Mouse (Mus musculus): ENCODE measurements around the gene Lrrk1. TPM values are rescaled to one million over a fixed set of nuclear protein-coding genes. Genes with fewer than 3 reads are reported as not detected.

The Lrrk1 gene
- polyA plus RNA-seq, 1 experiment: 9.8 TPM

DNA sequence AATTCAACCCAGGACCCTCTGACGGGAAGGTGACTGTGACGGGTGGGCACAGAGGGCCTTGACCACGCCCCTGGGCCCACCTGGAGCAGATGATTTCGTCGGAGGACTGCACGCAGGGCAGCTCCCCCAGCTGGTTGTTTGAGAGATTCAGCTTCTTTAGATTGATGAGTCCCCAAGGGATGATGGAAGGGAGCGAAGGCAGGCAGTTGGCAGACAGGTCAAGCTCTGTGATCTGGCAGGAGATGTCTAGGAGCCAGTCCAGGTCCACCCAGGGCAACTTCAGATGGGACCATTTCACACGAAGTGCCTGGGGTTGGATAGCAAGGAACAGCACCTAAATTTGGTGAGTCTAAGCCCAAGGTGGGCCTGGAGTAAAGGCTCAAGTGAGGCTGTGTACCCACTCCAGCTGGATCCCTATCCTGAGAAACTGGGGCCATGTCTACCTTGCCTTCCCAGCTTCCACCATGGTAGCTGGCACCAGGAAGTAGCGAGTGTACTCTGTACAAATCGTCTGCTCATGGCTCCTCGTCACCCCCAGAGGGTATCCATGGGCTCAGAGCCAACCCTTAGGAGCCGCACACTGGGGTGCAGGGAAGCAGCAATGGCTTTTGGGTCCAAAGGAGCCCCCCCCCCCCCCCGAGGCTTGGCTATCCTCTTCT, 79.4 kb downstream of the Lrrk1 start:
- H3K36me3 ChIP-seq (replicated peaks; ENCODE audit: low read length): peaks cover 82% of the 10 kb centered on the region
- peaks cover 73% of the 10 kb centered on the region for H3K4me1 ChIP-seq
- peak overlapping the region; percentile 2 for H3K4me3 ChIP-seq (replicated peaks)

GRCm38 (mm10) chr7:66307791-66308190, 80.4 kb downstream of the Lrrk1 start:
- H3K9me3 ChIP-seq: no peaks in the 10 kb centered on the region
- peaks cover 76% of the 10 kb centered on the region for H3K4me1 ChIP-seq
- peaks cover 83% of the 10 kb centered on the region for H3K36me3 ChIP-seq (replicated peaks; ENCODE audit: low read length)
- no peak for TF ChIP-seq FLI1 (IDR thresholded peaks at IDR 0.05; ENCODE audit: low read length)
- TF ChIP-seq GATA1 (IDR thresholded peaks at IDR 0.05; ENCODE audit: borderline replicate concordance, low read length): no peak
- no peaks in the 10 kb centered on the region for H3K27me3 ChIP-seq (replicated peaks)
- no peak overlapping the region for H3K4me3 ChIP-seq (replicated peaks)

More for the DNA sequence above, 79.4 kb downstream of the Lrrk1 start:
- TF ChIP-seq GATA1 (IDR thresholded peaks at IDR 0.05; ENCODE audit: borderline replicate concordance, low read length): no peak
- TF ChIP-seq FLI1 (IDR thresholded peaks at IDR 0.05; ENCODE audit: low read length): no peak
- H3K27me3 ChIP-seq (replicated peaks): no peaks in the 10 kb centered on the region
- H3K9me3 ChIP-seq: no peaks in the 10 kb centered on the region

DNA sequence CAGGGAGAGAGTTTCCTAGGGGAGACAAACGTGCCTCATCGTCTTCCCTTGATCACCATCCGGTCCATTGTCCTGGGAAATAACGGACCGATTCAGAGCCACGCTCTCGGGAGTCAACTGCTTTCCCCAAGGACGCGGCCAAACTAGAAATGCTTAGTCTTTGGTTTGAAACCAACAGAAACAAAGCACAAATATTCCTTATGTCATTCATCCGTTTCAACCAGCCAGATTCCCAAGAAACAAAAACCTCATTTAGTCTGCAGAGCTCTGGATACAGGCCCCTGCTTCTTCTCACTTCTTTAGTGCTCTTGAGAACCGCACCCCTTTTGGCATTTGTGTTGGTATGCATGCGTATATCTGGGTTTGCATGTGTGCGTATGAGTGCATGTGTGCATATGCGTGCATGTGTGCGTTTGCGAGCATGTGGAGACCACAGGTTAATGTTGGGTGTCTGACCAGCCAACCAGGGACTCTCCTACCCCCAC, 82.4 kb downstream of the Lrrk1 start:
- no peak for TF ChIP-seq FLI1 (IDR thresholded peaks at IDR 0.05; ENCODE audit: low read length)
- TF ChIP-seq GATA1 (IDR thresholded peaks at IDR 0.05; ENCODE audit: borderline replicate concordance, low read length): no peak
- Histone ChIP-seq H3K4me3 (replicated peaks) (no peak overlapping the region), H3K9me3 (no peaks in the 10 kb centered on the region), H3K36me3 (replicated peaks; ENCODE audit: low read length) (peaks cover 86% of the 10 kb centered on the region), H3K4me1 (peaks cover 65% of the 10 kb centered on the region), H3K27me3 (replicated peaks) (no peaks in the 10 kb centered on the region)

DNA sequence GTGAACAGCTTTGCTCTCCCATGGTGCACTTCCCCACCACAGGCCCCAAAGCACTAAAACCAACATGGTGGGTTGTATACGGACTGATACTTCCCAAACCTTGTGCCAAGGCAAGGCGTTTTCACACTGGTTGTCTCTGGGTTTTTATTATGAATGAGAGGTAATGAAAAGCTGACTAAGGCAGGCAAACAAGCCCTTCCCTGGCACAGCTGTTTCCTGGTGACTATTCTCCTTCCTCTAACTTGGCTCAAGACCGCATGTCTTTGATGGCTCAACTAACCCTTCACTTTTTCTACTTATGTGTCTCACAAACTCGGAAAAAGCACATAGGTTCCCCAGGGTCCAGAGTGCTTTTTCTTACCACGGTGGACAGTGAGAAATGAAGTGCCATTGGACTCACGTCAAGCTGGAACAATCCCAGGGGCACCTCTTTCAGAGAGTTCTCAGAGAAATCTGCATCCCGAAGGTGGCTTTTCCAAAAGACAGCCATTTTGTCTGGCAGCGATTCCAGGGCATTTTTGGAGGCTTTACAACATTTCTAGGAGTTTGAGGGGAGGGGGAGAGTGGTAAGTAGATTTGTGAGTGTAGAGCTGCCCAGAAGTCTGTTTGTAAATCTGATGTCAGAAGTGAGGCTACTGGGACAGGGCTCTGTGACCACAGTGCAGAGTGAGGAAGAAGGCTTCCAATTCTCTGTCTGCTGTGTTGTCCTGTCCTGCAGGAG, 83.0 kb downstream of the Lrrk1 start:
- Histone ChIP-seq H3K4me3 (replicated peaks) (no peak overlapping the region), H3K4me1 (peaks cover 59% of the 10 kb centered on the region), H3K36me3 (replicated peaks; ENCODE audit: low read length) (peaks cover 85% of the 10 kb centered on the region), H3K27me3 (replicated peaks) (no peaks in the 10 kb centered on the region), H3K9me3 (no peaks in the 10 kb centered on the region)
- no peak for TF ChIP-seq FLI1 (IDR thresholded peaks at IDR 0.05; ENCODE audit: low read length)
- no peak for TF ChIP-seq GATA1 (IDR thresholded peaks at IDR 0.05; ENCODE audit: borderline replicate concordance, low read length)

DNA sequence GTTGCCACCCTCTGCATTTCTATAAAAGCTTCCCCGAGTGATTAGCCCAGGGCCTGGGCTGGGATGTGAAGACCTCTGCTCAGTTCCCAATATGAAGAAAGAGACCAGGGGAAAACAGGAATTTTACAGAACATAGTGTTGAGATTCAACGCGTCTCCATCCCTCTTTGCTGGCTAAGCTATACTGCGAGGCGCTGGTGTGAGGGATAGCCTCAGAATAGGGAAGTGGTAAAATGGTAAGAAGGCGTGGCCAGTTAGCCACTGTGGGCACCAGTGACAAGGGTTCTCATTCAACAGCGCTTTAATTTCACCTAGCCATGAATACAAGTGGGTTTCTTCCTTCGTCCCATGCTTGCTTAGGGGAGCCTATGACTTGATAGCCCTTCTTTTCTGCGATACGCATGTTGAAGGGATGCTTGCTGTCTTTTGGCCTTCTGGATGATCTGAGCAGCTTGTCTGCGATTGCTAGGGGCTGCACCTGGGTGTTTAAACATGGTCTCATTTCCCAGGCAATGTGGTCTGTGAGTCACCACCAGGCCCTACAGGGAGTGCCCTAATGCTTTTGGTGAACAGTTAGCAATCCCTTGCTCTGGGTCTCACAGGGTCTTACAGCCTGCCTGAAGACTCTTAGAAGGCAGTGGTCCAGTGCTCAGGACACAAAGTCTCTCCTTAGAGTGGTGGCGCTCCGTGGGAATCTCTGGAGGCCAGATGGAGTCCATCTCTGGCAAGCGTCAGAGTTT, 84.1 kb downstream of the Lrrk1 start:
- Histone ChIP-seq H3K4me1 (peaks cover 49% of the 10 kb centered on the region), H3K4me3 (replicated peaks) (no peak overlapping the region), H3K27me3 (replicated peaks) (no peaks in the 10 kb centered on the region), H3K9me3 (no peaks in the 10 kb centered on the region), H3K36me3 (replicated peaks; ENCODE audit: low read length) (peaks cover 96% of the 10 kb centered on the region)
- TF ChIP-seq GATA1 (IDR thresholded peaks at IDR 0.05; ENCODE audit: borderline replicate concordance, low read length): no peak
- TF ChIP-seq FLI1 (IDR thresholded peaks at IDR 0.05; ENCODE audit: low read length): no peak

- Histone ChIP-seq H3K4me1 (peaks cover 32% of the 10 kb centered on the region), H3K4me3 (replicated peaks) (no peak overlapping the region), H3K9me3 (no peaks in the 10 kb centered on the region), H3K27me3 (replicated peaks) (no peaks in the 10 kb centered on the region), H3K36me3 (replicated peaks; ENCODE audit: low read length) (peaks cover 96% of the 10 kb centered on the region)
- TF ChIP-seq FLI1 (IDR thresholded peaks at IDR 0.05; ENCODE audit: low read length) (no peak), GATA1 (IDR thresholded peaks at IDR 0.05; ENCODE audit: borderline replicate concordance, low read length) (no peak)
Measured at GRCm38 (mm10) chr7:66301486-66301885, 86.7 kb downstream of the Lrrk1 start.

DNA sequence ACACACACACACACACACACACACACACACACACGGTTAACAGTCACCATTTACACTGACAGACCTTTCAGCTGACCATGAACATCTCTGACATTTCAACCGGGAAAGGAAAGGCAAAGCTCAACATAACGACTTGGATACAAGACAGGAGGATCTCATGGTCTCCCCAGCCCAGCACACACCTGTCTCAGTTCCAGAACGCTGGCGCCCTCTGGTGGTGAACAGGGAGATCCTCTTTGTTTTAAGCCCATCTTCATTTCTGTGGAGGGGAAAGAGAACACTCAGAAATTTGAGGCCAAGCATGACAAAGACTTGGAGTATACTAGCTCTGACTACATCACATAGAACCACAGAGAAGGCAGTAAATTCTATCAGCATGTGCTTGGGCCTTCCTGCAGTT, 87.5 kb downstream of the Lrrk1 start:
- no peaks in the 10 kb centered on the region for H3K9me3 ChIP-seq
- H3K4me3 ChIP-seq (replicated peaks): no peak overlapping the region
- H3K4me1 ChIP-seq: peaks cover 26% of the 10 kb centered on the region
- no peaks in the 10 kb centered on the region for H3K27me3 ChIP-seq (replicated peaks)
- TF ChIP-seq GATA1 (IDR thresholded peaks at IDR 0.05; ENCODE audit: borderline replicate concordance, low read length) (no peak), FLI1 (IDR thresholded peaks at IDR 0.05; ENCODE audit: low read length) (no peak)
- H3K36me3 ChIP-seq (replicated peaks; ENCODE audit: low read length): peaks cover 96% of the 10 kb centered on the region

DNA sequence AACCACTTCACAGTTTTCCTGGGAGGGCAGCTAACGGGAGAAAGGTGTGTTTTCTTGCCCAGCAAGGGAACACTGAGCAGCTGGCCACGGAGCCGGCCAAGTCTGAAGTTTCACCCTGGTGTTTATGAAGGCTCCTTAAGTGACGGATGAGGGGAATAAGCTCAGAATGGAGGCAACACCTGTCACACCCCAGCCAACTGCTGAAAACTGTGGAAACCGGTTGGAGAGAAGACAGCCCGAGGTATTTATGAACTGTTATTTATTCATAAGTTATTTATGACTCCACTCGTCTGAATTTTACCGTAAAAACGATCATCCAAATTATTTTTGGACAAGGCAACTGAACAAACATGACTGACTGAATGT, 90.5 kb downstream of the Lrrk1 start:
- no peak overlapping the region for H3K4me3 ChIP-seq (replicated peaks)
- H3K36me3 ChIP-seq (replicated peaks; ENCODE audit: low read length): peaks cover 98% of the 10 kb centered on the region
- H3K27me3 ChIP-seq (replicated peaks): no peaks in the 10 kb centered on the region
- peaks cover 22% of the 10 kb centered on the region for H3K4me1 ChIP-seq
- no peaks in the 10 kb centered on the region for H3K9me3 ChIP-seq
- no peak for TF ChIP-seq FLI1 (IDR thresholded peaks at IDR 0.05; ENCODE audit: low read length)
- TF ChIP-seq GATA1 (IDR thresholded peaks at IDR 0.05; ENCODE audit: borderline replicate concordance, low read length): no peak

- H3K4me3 ChIP-seq (replicated peaks): no peak overlapping the region
- H3K4me1 ChIP-seq: peaks cover 27% of the 10 kb centered on the region
- H3K27me3 ChIP-seq (replicated peaks): no peaks in the 10 kb centered on the region
- no peaks in the 10 kb centered on the region for H3K9me3 ChIP-seq
- peaks cover 98% of the 10 kb centered on the region for H3K36me3 ChIP-seq (replicated peaks; ENCODE audit: low read length)
- no peak for TF ChIP-seq FLI1 (IDR thresholded peaks at IDR 0.05; ENCODE audit: low read length)
- no peak for TF ChIP-seq GATA1 (IDR thresholded peaks at IDR 0.05; ENCODE audit: borderline replicate concordance, low read length)
Measured at GRCm38 (mm10) chr7:66296921-66297655, 91.1 kb downstream of the Lrrk1 start.

Data from megakaryocyte, embryonic 14.5 days (primary cell).